Mouse (Mus musculus) CH12.LX (cell line): ENCODE results near the gene Fam72a.

Experiments used
- CHD1 ChIP-seq: IDR thresholded peaks from 2 replicates; pipeline ENCODE4 v1.6.1; 2012; ENCODE audit warnings: low read depth, low read length, improper control_type of control experiment, inconsistent platforms
- CTCF ChIP-seq, 2 experiments: IDR thresholded peaks in 1 of 2; conservative IDR thresholded peaks in 1 of 2; 2 replicates each; pipeline ENCODE4 v1.5.1; 2011 to 2012; ENCODE audit warnings: low read depth in 2 of 2, low read length in 2 of 2, improper control_type of control experiment in 1 of 2, inconsistent platforms in 1 of 2, mild to moderate bottlenecking in 1 of 2, moderate library complexity in 1 of 2
- E2F4 ChIP-seq: IDR thresholded peaks from 2 replicates; pipeline ENCODE4 v1.6.1; 2011; ENCODE audit warnings: low read depth, low read length, improper control_type of control experiment; ENCODE audit not compliant: insufficient replicate concordance
- EP300 ChIP-seq: IDR thresholded peaks from 2 replicates; pipeline ENCODE4 v1.6.1; 2011; ENCODE audit warnings: low read length, improper control_type of control experiment
- GABPA ChIP-seq: IDR thresholded peaks from 2 replicates; pipeline ENCODE4 v1.6.1; 2012; ENCODE audit warnings: low read depth, low read length, improper control_type of control experiment, inconsistent platforms; ENCODE audit not compliant: insufficient replicate concordance
- KAT2A ChIP-seq: IDR thresholded peaks from 2 replicates; pipeline ENCODE4 v1.6.1; 2012; ENCODE audit warnings: low read length, improper control_type of control experiment, inconsistent platforms; ENCODE audit not compliant: insufficient replicate concordance
- MAFK ChIP-seq: IDR thresholded peaks from 2 replicates; pipeline ENCODE4 v1.6.1; 2011; ENCODE audit warnings: low read length, improper control_type of control experiment; ENCODE audit not compliant: insufficient replicate concordance
- MAX ChIP-seq: IDR thresholded peaks from 2 replicates; pipeline ENCODE4 v1.6.1; 2011; ENCODE audit warnings: low read length, improper control_type of control experiment
- NELFE ChIP-seq: IDR thresholded peaks from 2 replicates; pipeline ENCODE4 v1.6.1; 2011; ENCODE audit warnings: low read depth, low read length, improper control_type of control experiment
- PAX5 ChIP-seq: IDR thresholded peaks from 2 replicates; pipeline ENCODE4 v1.6.1; 2012; ENCODE audit warnings: low read length, inconsistent platforms, mixed read lengths
- POLR2A ChIP-seq: IDR thresholded peaks from 2 replicates; pipeline ENCODE4 v1.6.1; 2011; ENCODE audit warnings: low read depth, mild to moderate bottlenecking, improper control_type of control experiment, low read length
- SMC3 ChIP-seq: IDR thresholded peaks from 2 replicates; pipeline ENCODE4 v1.6.1; 2011; ENCODE audit warnings: low read depth, low read length, improper control_type of control experiment
- USF1 ChIP-seq: IDR thresholded peaks from 2 replicates; pipeline ENCODE4 v1.6.1; 2014; ENCODE audit warnings: low read depth, mild to moderate bottlenecking, inconsistent platforms, low read length, improper control_type of control experiment

DNA sequence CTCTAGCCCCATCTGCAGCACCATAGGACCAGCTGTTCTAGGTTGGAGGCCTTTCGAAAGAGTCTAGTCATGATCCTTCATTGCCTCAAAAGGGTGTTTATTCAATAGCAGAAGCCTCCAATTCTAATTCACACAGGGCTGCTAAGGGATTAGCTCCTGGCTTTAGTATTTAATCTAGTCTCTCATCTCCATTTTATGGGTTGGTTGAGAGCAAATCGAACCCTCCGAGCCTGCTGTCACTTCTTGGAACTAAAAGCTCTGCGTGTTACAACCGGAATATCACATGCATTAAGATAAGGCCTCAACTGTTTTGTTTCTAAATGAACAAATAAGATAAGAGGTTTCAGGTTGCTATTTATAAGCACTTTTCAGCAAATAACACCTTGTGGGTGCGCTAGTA, 42.0 kb downstream of the Fam72a start:
- TF ChIP-seq KAT2A = no peak
- no peak for TF ChIP-seq SMC3
- no peak for TF ChIP-seq CTCF (conservative IDR thresholded peaks at IDR 0.05 in 1 of 2, IDR thresholded peaks at IDR 0.05 in 1 of 2; ENCODE audit: low read depth in 2 of 2, low read length in 2 of 2)
- TF ChIP-seq GABPA = no peak
- TF ChIP-seq NELFE = no peak
- TF ChIP-seq MAX = no peak
- TF ChIP-seq USF1 = no peak
- TF ChIP-seq POLR2A = no peak
- TF ChIP-seq E2F4 = no peak
- no peak for TF ChIP-seq EP300
- no peak for TF ChIP-seq MAFK
- TF ChIP-seq PAX5 = no peak
- TF ChIP-seq CHD1 = no peak
